Mouse (Mus musculus) naive thymus-derived CD4-positive, alpha-beta T cell, adult 5 months (primary cell): ENCODE measurements around the gene Adipor2. TPM values are rescaled to one million over a fixed set of nuclear protein-coding genes. Genes with fewer than 3 reads are reported as not detected.

ENCODE experiments used
- polyA plus RNA-seq: library from polyadenylated mRNA; unstranded; fragments of 100-300 nt; shearing (Covaris generic); gene quantifications from one replicate; pipeline ENCODE4 v1.2.1, GENCODE M21; 2017

Adipor2 gene
- 33.9 TPM for polyA plus RNA-seq

DNA sequence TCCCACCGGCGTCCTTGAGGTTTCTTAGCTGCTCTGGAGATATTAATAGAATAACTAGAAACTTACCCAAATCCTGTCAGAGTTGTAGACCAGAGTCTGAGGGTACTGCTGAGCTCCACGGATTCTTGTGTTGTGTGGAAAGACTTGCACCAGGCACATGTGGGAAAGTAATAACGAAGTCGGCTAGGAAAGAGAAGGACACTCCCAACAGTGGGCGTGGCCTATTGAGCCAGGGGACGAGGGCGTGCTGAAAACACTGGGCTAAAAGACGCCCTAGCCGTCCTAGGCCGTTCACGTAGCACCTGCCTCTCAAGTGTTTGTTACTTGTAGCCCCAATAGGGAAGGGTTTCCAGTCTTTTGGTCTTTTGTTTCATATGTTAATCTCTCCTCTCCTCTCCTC lies at the start of gene Adipor2:
Gene Adipor2, minus strand, starts transcription at position 351 of the 400 bp plus-strand sequence.

DNA sequence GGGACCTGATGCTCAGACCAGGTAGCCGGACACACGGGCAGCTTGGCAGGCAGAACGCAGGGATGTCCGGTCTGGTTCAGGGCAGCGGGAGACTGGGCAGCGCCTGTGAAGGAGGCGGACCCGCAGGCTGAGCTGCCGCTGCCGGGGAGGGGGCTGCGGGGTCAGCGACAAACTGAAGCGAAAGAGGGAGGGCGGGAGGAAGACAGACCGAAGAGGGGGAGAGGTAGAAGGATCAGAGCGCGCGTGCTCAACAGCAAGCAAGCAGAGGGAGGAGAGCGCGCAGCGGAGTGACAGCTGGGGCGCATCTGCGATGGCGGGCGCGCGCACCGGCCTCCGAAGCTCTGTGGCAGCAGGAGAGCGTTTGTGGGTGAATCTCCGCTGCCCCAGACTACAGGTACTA lies 87.0 kb downstream of the Adipor2 start, which contains the start of gene Lrtm2:
Gene Lrtm2, minus strand, starts transcription at position 261 of the 400 bp plus-strand sequence.

Other genes starting within 250 kb of the Adipor2 start
- gene Dcp1b, start 242.5 kb downstream of the Adipor2 start, polyA plus RNA-seq = 17.6 TPM
- 0.40 TPM for gene Cacna1c, start 221.3 kb downstream of the Adipor2 start, polyA plus RNA-seq
- 6.7 TPM for gene Cacna2d4, start 181.2 kb downstream of the Adipor2 start, polyA plus RNA-seq
- gene Lrtm2, start 86.9 kb downstream of the Adipor2 start, polyA plus RNA-seq = 0.16 TPM
- gene Fbxl14, start 62.0 kb upstream of the Adipor2 start, polyA plus RNA-seq = 62.7 TPM
- 2.3 TPM for gene Wnt5b, start 126.6 kb upstream of the Adipor2 start, polyA plus RNA-seq